Mouse (Mus musculus): ENCODE results near the gene Dennd5a. TPM values are rescaled to one million over a fixed set of nuclear protein-coding genes. Genes with fewer than 3 reads are reported as not detected.
"Not testable (repeated sequence)": the region's sequence is repeated elsewhere in the genome, so short reads cannot be mapped to it uniquely, and the experiment has no call there.

Dennd5a gene
- total RNA-seq (2022): 100 to 1,000 TPM; 213 to 277 (median 242) TPM

DNA sequence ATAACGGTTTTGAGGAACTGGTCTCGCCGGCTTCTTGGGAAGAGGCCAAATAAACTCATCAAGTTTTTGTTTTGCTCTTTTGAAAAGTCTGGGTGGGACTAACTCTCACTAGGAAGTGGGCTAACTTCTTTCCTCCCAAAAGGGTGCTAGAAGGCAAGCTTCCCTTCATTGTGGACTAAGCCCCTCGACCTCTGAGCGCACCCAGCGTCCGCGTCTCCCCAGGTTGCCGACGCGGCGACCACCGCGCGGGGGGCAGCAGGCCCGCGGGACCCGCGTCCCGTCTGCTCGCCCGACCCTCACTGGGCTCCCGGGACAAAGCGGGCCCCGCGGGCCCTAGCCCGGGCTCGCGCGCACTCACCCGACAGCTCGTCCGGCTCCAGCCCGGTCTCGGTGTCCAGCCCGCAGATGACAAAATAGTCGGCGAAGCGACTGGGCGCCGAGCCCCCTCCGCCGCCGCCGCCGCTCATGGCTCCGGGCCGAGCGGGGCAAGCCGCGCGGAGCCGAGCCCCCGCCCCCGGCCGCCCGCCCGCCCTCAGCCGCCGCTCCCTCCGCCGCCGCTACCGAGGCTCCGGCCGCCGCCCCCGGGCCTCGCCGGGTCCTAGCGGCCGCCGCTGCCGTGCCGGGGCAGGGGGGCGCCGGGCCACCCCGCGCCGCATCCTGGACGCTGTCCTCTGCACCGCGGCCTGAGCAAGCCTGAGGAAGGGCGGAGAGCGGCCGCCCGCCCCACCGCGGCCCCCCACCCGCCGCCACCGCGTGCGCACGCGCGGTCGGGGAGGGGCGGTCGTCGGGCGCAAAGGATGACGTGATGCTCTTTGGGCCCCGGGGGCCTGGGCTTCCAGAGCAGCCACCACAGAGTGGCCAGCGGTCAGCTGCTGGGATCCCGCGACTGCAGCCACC is at the start of gene Dennd5a:
Gene Dennd5a (minus strand): TSS at position 755 of the 897 bp plus-strand sequence.
- DNase-seq (ENCODE audit: low spot score in 2 of 2): peak; percentile 67 to 75

GRCm38 (mm10) chr7:110009084-110009483 is 48.8 kb upstream of the Dennd5a start:
- DNase-seq (ENCODE audit: low spot score in 2 of 2): no peak

DNA sequence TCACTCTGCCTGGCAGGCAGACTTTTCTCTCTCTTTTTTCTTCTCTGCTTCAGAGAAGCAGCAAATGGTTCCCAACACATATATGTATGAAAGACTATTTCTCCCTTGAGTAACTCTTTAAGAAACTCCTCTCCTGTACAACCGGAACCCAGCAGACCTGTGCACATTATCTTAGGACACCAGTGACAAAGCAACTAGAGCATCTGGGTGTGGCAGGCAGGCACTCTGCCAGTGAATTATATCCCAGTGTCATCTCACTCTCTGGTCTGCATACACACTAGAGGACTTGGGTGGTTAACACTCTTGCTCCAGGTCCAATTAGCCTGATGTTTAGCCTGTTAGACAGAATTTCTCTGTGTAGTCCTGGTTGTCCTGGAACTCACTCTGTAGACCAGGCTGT is 48.2 kb upstream of the Dennd5a start:
- no peak for DNase-seq (ENCODE audit: low spot score in 2 of 2)

DNA sequence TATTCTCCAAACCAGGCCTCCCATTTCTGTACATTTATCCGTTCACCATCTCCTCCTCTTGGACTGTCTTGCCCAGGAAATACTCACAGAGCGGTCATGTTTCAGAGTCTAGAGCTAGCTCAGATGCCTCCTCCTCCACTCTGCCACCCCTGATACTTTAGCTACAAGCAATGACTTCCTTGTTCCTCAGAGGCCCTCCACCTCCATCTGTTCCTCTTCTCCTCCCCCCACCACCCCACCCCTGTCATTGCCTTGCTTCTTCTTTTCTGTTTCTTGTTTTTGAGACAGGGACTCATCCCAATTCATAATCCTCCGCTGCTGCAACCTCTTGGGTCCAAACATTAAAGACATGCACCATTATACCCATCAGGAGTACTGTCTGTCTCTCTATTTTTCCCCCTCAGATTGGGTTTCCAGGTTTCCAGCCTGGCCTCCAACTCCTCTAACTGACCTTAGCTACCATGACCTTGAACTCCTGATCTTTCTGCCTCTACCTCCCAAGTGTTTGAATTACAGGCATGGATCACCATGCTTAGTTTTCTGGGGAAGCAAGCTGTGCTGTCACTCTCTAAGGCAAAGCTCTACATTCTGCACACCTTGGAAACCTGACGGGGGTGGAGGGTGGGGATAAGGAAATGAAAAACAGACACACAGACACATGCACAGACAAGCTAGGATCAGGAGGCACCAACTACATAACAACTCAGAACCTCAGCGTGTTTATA is 46.4 kb upstream of the Dennd5a start:
- DNase-seq (ENCODE audit: low spot score in 2 of 2): no peak

DNA sequence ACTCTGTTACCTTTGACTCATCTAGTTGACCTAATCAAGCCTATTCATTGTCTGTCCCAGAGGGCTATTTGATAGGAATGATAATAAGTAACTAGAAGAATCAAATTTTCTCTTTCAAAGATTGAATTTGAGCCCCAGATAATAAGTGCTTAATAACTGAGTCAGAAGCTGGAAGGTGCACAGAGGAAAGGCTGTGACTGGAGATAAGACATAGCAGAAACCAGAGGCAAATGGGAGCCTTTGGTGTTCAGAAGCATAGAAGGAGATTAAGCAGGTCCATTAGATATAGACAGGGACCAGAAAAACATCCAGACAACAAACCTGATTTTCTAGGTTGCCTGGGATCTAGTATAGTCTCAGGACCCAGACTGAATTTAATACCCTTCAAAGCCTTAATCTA is 45.7 kb upstream of the Dennd5a start:
- no peak for DNase-seq (ENCODE audit: low spot score in 2 of 2)

DNA sequence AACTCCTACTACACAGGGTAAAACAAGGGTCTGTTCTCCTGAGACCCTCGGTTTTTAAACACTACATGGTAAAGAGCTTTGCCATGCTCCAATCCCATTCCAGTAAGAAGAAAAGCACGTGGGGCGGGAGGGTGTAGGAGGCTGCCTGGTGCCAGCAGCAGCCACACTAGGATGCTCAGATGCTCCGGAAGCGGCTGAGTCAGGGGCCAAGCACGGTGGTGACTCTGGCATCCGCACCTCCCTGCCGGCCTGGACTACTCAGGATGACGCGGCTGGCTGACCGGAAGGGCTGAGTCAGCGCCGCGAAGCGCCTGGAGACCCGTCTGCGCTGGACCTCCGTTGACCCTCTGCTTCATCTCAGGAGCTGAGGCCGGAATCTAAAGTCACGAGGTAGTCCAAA is 42.7 kb upstream of the Dennd5a start:
- peak in 1 of 2 experiments; percentile 23 for DNase-seq (ENCODE audit: low spot score in 2 of 2)

DNA sequence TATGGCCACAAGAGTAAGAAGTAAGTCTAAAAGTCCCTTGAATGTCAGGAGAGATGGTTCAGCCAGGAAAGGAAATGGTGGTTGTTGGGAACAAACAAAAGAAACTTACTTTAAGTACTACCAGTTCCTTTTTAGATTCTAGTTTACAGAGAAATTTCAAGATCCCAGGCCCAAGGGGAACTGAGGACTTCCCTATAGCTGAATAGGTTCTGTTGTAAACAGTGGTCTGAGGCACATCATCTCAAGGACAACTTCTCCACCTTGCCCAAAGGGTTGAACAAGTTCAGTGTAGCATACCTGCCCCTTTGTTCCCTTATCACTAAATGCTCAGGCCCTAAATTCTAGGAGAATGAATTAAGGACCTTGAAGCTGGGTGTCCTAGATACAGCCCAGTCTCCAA is 41.8 kb upstream of the Dennd5a start:
- no peak for DNase-seq (ENCODE audit: low spot score in 2 of 2)

GRCm38 (mm10) chr7:109998388-109998787 is 38.1 kb upstream of the Dennd5a start:
- DNase-seq (ENCODE audit: low spot score in 2 of 2): no peak

- DNase-seq (ENCODE audit: low spot score in 2 of 2): no peak
Observed at GRCm38 (mm10) chr7:109993157-109993959, 33.1 kb upstream of the Dennd5a start.

GRCm38 (mm10) chr7:109991286-109991685 is 31.0 kb upstream of the Dennd5a start:
- no peak for DNase-seq (ENCODE audit: low spot score in 2 of 2)

DNA sequence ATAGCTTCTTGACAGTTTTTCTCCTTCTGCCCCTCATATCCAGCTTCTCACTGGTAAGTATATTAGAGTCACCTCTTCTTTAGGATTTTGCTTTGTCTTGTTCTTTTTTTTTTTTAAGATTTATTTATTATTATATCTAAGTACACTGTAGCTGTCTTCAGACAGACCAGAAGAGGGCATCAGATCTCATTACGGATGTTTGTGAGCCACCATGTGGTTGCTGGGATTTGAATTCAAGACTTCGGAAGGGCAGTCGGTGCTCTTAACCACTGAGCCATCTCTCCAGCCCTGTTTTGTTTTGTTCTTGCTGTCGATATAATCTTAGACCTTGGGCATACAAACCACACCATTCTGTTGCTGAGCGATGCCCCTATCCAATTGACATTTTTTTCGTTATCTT is 26.5 kb upstream of the Dennd5a start, which contains the start of gene Tmem41b:
Gene Tmem41b (minus strand): TSS at position 155 of the 400 bp plus-strand sequence.
- DNase-seq (ENCODE audit: low spot score in 2 of 2): not testable (repeated sequence)

DNA sequence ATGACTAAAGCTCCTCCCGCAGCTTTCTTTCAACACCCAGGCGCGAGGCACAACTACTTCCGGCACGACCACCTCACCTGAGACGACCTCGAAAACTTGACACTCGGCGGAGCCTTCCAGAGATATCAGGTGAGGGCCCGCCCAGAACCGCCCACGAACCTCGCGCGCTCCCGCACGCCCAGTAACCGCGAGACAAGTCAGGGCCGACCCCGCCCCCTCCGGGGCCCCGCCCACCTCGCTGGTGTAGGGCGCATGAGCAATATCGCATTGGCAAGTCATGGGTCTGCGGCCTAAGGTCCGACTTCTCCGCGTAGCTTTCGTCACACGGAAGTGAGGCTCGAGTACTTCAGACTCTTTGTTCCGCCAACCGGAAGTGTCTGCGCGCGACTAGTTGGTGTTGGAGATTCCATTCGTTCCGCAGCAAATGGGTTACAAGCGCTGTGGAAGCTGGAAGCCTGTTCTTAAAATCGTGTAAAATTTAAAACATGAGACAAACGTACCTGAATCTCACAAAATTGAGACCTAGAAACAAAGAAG is 25.9 kb upstream of the Dennd5a start:
- peak; percentile 98 to 99 for DNase-seq (ENCODE audit: low spot score in 2 of 2)

DNA sequence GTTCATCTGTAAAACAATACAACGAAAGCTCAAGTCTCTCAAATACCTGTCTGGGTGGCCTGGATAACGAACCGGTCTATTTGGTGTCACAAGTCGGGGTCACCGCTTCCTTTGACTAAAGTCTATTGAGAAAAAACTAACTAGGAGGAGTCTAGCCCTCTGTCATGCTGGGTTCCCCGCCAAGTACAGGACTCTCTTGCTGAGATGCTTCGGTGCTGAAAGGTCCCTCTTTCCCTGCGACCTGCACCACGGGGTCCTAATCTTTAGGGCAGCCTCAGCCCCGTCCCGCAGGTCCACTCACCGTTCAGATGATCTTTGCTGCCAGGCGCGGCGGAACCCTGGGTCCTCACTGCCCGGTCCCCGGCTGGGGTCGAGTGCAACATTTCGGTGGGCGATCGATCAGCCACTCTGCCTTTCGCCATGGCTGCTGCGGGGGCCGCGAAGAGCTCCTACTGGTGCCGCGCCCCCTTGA is 25.4 kb upstream of the Dennd5a start:
- DNase-seq (ENCODE audit: low spot score in 2 of 2): no peak

GRCm38 (mm10) chr7:109984608-109985007 is 24.3 kb upstream of the Dennd5a start:
- DNase-seq (ENCODE audit: low spot score in 2 of 2): not testable (repeated sequence)

DNA sequence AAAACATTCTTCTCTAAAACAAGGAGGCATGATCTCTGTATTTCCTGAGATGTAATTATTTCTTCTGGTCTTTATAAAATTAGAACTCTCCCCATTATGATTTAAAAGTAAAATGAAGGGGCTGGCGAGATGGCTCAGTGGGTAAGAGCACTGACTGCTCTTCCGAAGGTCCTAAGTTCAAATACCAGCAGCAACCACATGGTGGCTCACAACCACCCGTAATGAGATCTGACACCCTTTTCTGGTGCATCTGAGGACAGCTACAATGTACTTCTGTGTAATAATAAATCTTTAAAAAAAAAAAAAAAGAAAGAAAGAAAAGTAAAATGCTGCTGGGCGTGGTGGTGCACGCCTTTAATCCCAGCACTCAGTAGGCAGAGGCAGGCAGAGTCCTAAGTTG is 16.9 kb upstream of the Dennd5a start:
- not testable (repeated sequence) for DNase-seq (ENCODE audit: low spot score in 2 of 2)

GRCm38 (mm10) chr7:109975966-109976715 is 15.9 kb upstream of the Dennd5a start:
- no peak for DNase-seq (ENCODE audit: low spot score in 2 of 2)

DNA sequence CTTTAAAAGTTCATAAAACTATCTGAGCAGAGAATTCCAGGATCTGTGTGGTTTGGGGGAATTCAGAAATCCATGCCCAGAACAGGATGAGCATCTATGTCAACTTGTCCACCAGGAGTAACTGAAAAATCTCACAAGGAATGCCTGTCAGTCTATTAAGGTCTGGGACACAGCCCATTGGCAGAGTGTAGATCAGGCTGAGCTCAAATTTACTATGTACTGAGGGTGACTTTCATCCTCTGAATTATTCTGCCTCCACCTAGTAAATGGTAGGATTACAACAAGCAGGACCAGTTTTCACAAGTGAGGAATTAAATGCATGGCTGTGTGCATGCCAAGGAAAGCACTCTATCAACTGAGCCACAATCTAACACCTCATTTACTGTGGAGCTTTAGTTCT is 9.3 kb upstream of the Dennd5a start:
- DNase-seq (ENCODE audit: low spot score in 2 of 2): no peak

DNA sequence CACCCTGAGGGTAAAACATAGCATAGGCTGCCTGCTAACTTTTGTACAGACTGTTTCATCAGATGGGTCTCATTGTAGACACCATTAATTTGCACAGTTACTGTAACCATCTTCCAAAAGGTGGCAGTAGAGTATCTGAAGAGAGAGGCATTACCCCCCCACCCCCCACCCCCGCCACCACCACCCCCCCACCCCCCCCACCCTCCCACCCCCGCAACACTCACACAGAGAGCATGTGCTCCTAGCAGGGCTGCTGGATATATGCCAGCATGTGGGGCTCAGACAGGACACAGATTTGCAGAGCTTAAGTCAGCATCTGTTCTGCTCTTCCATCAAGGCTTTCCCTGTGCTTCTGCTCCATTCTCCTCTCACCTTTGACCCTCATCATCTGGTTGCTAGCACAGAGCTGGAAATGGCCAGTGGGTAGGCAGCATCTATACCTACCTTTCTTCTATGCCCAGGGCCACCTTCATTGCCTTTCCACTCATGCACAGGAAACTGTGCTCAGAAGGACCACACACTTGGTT is 8.7 kb upstream of the Dennd5a start:
- DNase-seq (ENCODE audit: low spot score in 2 of 2): peak in 1 of 2 experiments; percentile 50

DNA sequence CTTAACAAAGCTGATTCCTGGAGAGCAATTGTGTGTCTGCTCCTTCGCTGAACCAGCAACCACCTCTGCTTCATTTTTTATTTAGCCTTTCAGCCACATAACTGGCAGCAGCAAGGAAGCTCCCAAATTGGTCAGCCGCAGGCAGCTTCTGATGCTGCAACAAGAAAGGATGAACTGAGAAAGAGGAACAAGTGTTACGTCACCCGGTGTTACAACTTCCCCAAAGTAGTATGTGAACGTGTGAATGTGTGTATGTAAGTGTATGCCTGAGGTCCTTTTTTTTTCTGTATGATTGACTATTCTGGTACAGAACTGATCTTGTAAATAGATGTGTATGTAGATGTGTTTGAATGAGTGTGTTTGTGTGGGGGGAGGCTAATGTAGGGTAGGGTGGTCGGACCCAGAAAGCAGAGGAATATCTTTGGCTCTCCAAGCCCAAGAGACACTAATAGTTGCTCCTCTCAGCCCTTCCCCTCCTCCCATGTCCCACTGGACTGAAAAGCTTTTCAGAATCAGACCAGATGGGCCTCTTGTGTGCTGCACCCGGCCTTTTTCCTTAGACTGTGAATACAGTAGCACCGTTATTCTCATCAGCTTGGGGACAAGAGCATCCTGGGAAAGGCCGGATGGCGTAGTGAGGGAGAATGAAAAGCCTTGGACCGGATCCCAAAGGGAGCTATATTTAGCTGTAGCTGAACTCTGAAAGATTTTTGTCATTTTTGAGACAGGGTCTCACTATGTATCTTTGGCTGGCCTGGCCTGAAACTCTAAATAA is 7.7 kb upstream of the Dennd5a start:
- peak in 1 of 2 experiments; percentile 41 for DNase-seq (ENCODE audit: low spot score in 2 of 2)

Data from left cerebral cortex, adult 8-10 months (tissue).